In genomic region chr9:103622988-103623387, GRCm38 (mm10) we compare ENCODE assay signal across 22 mouse cellular contexts.
A peak's percentile ranks its signal among the peaks of the same experiment; 100 is the strongest.
DNase-seq lines count a peak whose midpoint lies in the region; ATAC-seq and TF ChIP-seq lines count a peak whose summit lies in the region.
"Had no signal": no experiment of that assay in that cellular context is flagged by ENCODE, and none has a peak within 500 bp of the region (broad histone marks: within the 10 kb centered on the region; RNA-seq: fewer than 3 reads in every experiment).

No protein-coding gene starts in this region.

- H3K9ac ChIP-seq in heart, embryonic 14.5 days (ENCODE audit: low read length) = peak overlapping the region; percentile 52
- H3K9ac ChIP-seq: embryonic facial prominence, embryonic 12.5 days; hindbrain, embryonic 13.5 days; kidney, embryonic 15.5 days; limb, embryonic 13.5 days; lung, embryonic 15.5 days; neural tube, embryonic 12.5 days had no signal

- H3K4me1 ChIP-seq in heart, embryonic 14.5 days (ENCODE audit: control insufficient read depth in 2 of 2, insufficient read depth in 2 of 2, low read length in 2 of 2) = peaks cover 15 to 31% of the 10 kb centered on the region in 2 experiments
- H3K4me1 ChIP-seq in kidney, adult 2 months (ENCODE audit: control insufficient read depth, insufficient read depth, low read length) = peaks cover 10% of the 10 kb centered on the region; the same call in 1 of the 2 replicates
- H3K4me1 ChIP-seq: embryonic facial prominence, embryonic 12.5 days; lung, embryonic 15.5 days; neural tube, embryonic 12.5 days had no signal

- DNase-seq in heart, adult 11 months = peak; percentile 79
- DNase-seq in heart, postnatal 25 days (ENCODE audit: low spot score) = no peak
- no peak for DNase-seq in heart, postnatal 14 days
- DNase-seq in kidney, adult 2 months = no peak
- no peak for DNase-seq in kidney, postnatal 10 days
- DNase-seq: adrenal gland, postnatal 25 days; cerebellum, adult 8-10 months; gastrocnemius, postnatal 14 days; spleen, adult 18-20 months; thymus, postnatal 14 days had no signal

- ATAC-seq in heart, embryonic 14.5 days (ENCODE audit: insufficient number of reproducible peaks, insufficient read depth, low FRiP score, low read depth) = no peak
- ATAC-seq: CD4-positive, CD25-positive, alpha-beta regulatory T cell, adult 4 months; forebrain, embryonic 14.5 days had no signal

- H3K27ac ChIP-seq in heart, embryonic 14.5 days (replicated peaks in 1 of 2; ENCODE audit: control insufficient read depth in 1 of 2, insufficient read depth in 1 of 2, low read depth in 2 of 2, low read length in 2 of 2) = peak overlapping the region; percentile 61 to 76
- H3K27ac ChIP-seq in kidney, adult 2 months (ENCODE audit: insufficient read depth, low read depth, low read length) = peak overlapping the region; percentile 58; the same call in 1 of the 2 replicates
- H3K27ac ChIP-seq: embryonic facial prominence, embryonic 12.5 days; hindbrain, embryonic 13.5 days; limb, embryonic 13.5 days; lung, embryonic 15.5 days; midbrain, embryonic 10.5 days; neural tube, embryonic 12.5 days had no signal

- TF ChIP-seq CTCF in kidney, adult 2 months (conservative IDR thresholded peaks at IDR 0.05; ENCODE audit: insufficient read depth, insufficient read length, low read depth, low read length) = no peak

- H3K4me3 ChIP-seq in heart, embryonic 14.5 days (ENCODE audit: control insufficient read depth in 1 of 2, insufficient read depth in 1 of 2, low read depth in 1 of 2, low read length in 2 of 2) = no peak overlapping the region
- no peak overlapping the region for H3K4me3 ChIP-seq in kidney, adult 2 months (ENCODE audit: insufficient read depth, low read depth, low read length)
- H3K4me3 ChIP-seq: embryonic facial prominence, embryonic 12.5 days; hindbrain, embryonic 13.5 days; kidney, embryonic 15.5 days; limb, embryonic 13.5 days; lung, embryonic 15.5 days; midbrain, embryonic 10.5 days; myocyte; neural tube, embryonic 12.5 days had no signal

- intact Hi-C loops in heart, postnatal 25 days (cut with DNase I) = no loop called here
- intact Hi-C loops in heart, postnatal 14 days (cut with DNase I) = no loop called here

- H3K4me2 ChIP-seq in heart, embryonic 14.5 days (ENCODE audit: low read length) = peak overlapping the region; percentile 11
- H3K4me2 ChIP-seq: embryonic facial prominence, embryonic 12.5 days; hindbrain, embryonic 13.5 days; liver, embryonic 11.5 days; lung, embryonic 15.5 days; neural tube, embryonic 12.5 days had no signal

- H3K27me3 ChIP-seq in heart, embryonic 14.5 days (ENCODE audit: control insufficient read depth, insufficient read depth, low read length) = no peaks in the 10 kb centered on the region
- no peaks in the 10 kb centered on the region for H3K27me3 ChIP-seq in kidney, adult 2 months (replicated peaks; ENCODE audit: control insufficient read depth, insufficient read depth, low read length)
- H3K27me3 ChIP-seq: embryonic facial prominence, embryonic 12.5 days; kidney, embryonic 15.5 days; limb, embryonic 13.5 days; lung, embryonic 15.5 days; neural tube, embryonic 12.5 days had no signal

- no peaks in the 10 kb centered on the region for H3K9me3 ChIP-seq in heart, embryonic 14.5 days (ENCODE audit: control insufficient read depth, low read length)
- H3K9me3 ChIP-seq: embryonic facial prominence, embryonic 12.5 days; hindbrain, embryonic 13.5 days; kidney, embryonic 15.5 days; limb, embryonic 13.5 days; lung, embryonic 15.5 days; midbrain, embryonic 10.5 days; neural tube, embryonic 12.5 days had no signal

- H3K36me3 ChIP-seq in heart, embryonic 14.5 days (ENCODE audit: control insufficient read depth, insufficient read depth, low read length) = no peaks in the 10 kb centered on the region
- no peaks in the 10 kb centered on the region for H3K36me3 ChIP-seq in kidney, adult 2 months (ENCODE audit: control insufficient read depth, insufficient read depth, low read length)
- H3K36me3 ChIP-seq: embryonic facial prominence, embryonic 12.5 days; hindbrain, embryonic 13.5 days; kidney, embryonic 15.5 days; limb, embryonic 13.5 days; lung, embryonic 15.5 days; midbrain, embryonic 10.5 days; neural tube, embryonic 12.5 days had no signal

- no peak for TF ChIP-seq POLR2A in kidney, adult 2 months (IDR thresholded peaks at IDR 0.05; ENCODE audit: low read depth, low read length)

- 42% methylated on average over 5 of the region's 5 CpGs for WGBS in heart, embryonic 14.5 days
- WGBS in kidney, adult 2 months = 70% methylated on average over 5 of the region's 5 CpGs
